Mouse (Mus musculus): ENCODE measurements at regions not wholly inside any gene's neighbourhood (a gene's known extent, or its start where the extent isn't known, plus 50 kb on each side); places are given as distances from the start of the nearest gene placed in this dataset.

GRCm38 (mm10) chr12:43851264-43852009 is 358.7 kb downstream of the Dnajb9 start:
- DNase-seq (ENCODE audit: low read depth, low spot score) = no peak

DNA sequence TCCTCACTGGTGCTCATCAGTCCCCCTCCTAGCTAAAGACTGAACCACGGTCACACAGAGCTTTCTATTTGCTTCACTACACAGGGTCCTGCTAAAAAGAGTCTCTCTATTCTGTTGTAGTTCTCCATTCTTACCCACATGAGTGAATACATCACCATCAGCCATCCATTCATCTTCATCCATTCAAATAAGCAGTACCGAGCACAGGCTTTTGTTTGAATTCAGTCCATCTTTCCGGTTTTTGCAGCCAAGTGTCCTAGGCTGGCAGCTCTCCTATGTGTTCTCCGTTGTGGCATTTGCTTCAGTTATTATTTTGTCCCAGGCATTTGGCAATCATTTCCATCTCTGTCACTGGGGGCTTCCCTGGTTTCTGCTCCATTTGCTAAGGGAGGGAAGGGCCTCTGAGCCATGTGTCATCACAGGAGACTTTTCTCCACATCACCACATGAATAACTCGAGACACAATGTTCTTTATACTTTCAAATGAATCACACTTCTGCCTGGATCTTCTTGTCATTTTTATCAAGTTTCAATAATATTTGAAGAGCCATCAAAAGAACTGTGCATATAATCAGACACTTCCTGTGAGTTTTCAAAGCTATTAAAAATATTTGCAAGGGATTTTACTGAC is 366.1 kb downstream of the Dnajb9 start:
- peak; percentile 20 for DNase-seq (ENCODE audit: low read depth, low spot score)

DNA sequence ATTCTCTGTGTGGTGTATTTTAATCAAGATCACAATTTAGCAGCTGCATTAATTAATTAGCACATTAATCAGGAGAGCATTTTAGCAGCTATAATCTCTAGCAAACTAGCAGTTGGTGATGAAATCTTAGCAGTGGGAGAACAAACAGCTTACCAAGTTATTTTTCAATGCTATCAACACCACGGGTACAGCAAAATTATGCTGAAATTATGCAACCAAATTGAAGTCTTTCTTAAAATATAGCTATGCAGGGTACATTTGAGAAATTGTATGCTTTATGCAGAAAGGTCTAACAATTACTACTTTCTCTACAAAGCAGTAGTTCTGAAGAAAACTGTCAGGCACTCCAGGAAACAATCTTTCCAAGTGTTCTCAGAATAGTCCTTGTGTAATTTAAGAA is 378.1 kb downstream of the Dnajb9 start:
- peak; percentile 63 for DNase-seq (ENCODE audit: low read depth, low spot score)

- DNase-seq (ENCODE audit: low read depth, low spot score) = no peak
Measured at GRCm38 (mm10) chr12:43828641-43829040, 381.5 kb downstream of the Dnajb9 start.

DNA sequence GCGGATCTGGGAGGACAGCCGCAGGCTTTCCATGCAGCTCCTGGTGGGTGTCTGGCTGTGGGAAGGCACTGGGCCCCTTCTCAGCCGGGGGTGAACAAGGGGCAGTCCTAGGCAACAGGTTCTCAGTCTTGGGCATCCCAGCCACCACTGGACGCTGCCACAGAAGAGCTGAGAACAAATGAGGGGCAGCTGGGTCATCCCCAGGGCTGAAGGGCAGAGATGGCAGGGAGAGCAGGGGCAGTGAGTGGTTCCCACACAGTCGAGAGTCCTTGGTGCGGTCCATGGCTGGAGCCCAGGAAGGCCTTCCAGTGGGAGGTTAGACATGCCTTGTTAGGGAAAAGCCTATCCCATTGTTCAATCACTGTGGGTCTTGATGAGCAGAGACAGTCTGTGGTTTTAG is 382.2 kb downstream of the Dnajb9 start:
- DNase-seq (ENCODE audit: low read depth, low spot score) = no peak

DNA sequence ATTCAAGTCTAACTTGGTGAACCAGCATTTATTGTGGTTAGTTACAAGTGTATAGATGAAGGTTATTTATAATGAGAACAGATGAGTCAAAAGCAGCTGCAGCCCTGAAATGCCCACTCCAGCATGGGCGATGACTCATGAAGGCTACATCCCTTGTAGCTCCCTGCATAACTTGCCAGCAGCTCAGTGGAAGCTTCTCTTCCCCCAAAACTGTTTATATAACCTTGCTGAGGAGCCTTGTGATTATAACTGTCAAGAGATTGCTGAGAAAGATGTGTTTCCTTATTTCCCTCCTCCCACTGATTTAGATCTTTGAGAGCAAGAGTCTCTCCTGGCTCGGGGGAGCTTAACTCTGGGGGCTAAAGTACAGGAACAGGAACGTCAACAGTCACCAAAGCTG is 382.8 kb downstream of the Dnajb9 start:
- DNase-seq (ENCODE audit: low read depth, low spot score) = peak; percentile 97

- peak; percentile 69 for DNase-seq (ENCODE audit: low read depth, low spot score)
Measured at GRCm38 (mm10) chr12:43813559-43813958, 396.6 kb downstream of the Dnajb9 start.

DNA sequence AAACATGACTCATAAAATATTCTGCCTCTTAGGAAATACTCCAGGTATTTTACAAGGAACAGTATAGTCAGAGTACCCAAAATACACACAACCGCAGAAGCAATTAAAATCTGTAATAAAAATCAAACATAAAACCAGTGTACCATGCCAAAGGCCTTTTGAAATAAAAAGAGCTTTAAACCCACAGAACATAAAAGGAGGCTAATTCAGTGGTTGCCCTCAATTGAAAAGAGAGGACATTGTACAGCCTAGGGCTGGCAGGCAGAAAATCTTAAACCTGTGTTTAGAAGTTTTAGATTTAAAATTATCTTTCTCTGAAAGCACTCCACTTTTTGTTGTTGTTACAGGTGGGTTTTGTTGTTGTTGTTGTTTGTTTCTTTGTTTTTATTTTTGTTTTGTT is 437.4 kb downstream of the Dnajb9 start:
- no peak for DNase-seq (ENCODE audit: low read depth, low spot score)

DNA sequence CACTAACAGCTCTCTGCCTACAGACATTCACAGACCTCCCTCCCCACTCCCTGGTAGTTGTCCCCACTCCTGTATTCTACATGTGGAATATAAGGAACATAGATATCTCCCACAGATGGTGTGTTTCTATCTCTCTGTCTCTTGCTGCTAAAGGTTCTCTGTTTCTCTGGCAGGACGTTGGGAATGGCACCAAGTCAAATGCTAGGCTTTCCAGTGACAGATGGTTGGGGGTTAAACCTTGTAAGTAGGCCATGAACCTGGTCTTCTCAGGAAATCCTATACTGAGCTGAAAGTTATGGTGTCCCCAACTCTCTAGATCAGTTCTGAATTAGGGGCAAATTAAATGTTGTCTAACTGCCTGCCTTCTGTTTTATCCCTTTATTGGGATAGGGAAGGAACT is 448.0 kb downstream of the Dnajb9 start:
- no peak for DNase-seq (ENCODE audit: low read depth, low spot score)

All from brain, adult 2 months (tissue).